Mouse (Mus musculus) neutrophil, adult 5-6 weeks (primary cell): ENCODE measurements around the gene Olfr1461. TPM values are rescaled to one million over a fixed set of nuclear protein-coding genes. Genes with fewer than 3 reads are reported as not detected.

Source experiments
- ATAC-seq: fragments of 151-379, 151-347 bp; 2 replicates; pipeline ENCODE4 v1.8.0; 2017; ENCODE audit warnings: mild to moderate bottlenecking, moderate TSS enrichment; ENCODE audit not compliant: insufficient number of reproducible peaks, poor library complexity, low FRiP score, severe bottlenecking; ENCODE audit errors: extremely low read depth
- total RNA-seq: library from RNA; stranded (forward); fragments of 200-1000 nt; gene quantifications from 2 replicates; pipeline ENCODE4 v1.2.3, GENCODE M21; 2017

Gene Olfr1461
- total RNA-seq = not detected in 2 replicates

GRCm38 (mm10) chr19:13162700-13163099 lies at the start of gene Olfr1461:
Gene Olfr1461 (plus strand): TSS chr19:13163000.
- ATAC-seq = no peak

- no peak for ATAC-seq
These were observed 13.4 kb upstream of the Olfr1461 start, which contains the start of gene Olfr1459 for GRCm38 (mm10) chr19:13149449-13149848. Gene Olfr1459 (minus strand): TSS chr19:13149549.

GRCm38 (mm10) chr19:13185434-13185833 lies 22.6 kb downstream of the Olfr1461 start, which contains the start of gene Olfr1462:
Gene Olfr1462 (plus strand): TSS chr19:13185734.
- ATAC-seq = no peak

Other genes starting within 250 kb of the Olfr1461 start
- gene Olfr1448, start 238.6 kb upstream of the Olfr1461 start, total RNA-seq = not detected in 2 replicates
- 0.81 TPM in 1 of 2 replicates, not detected in the other for gene Olfr1449, start 232.2 kb upstream of the Olfr1461 start, total RNA-seq
- 0.49 TPM in 1 of 2 replicates, not detected in the other for gene Olfr1450, start 212.7 kb upstream of the Olfr1461 start, total RNA-seq
- gene Olfr1451, start 168.0 kb upstream of the Olfr1461 start, total RNA-seq = not detected in 2 replicates
- gene Olfr1453, start 134.7 kb upstream of the Olfr1461 start, total RNA-seq = not detected in 2 replicates
- gene Olfr1454, start 102.4 kb upstream of the Olfr1461 start, total RNA-seq = not detected in 2 replicates
- gene Olfr1457, start 65.1 kb upstream of the Olfr1461 start, total RNA-seq = not detected in 2 replicates
- gene Olfr1458, start 56.2 kb upstream of the Olfr1461 start, total RNA-seq = not detected in 2 replicates
- gene Olfr1459, start 13.5 kb upstream of the Olfr1461 start, total RNA-seq = 0.12 TPM in 1 of 2 replicates, not detected in the other
- not detected in 2 replicates for gene Olfr1462, start 22.7 kb downstream of the Olfr1461 start, total RNA-seq
- not detected in 2 replicates for gene Olfr1463, start 68.3 kb downstream of the Olfr1461 start, total RNA-seq
- not detected in 2 replicates for gene Olfr1465, start 152.5 kb downstream of the Olfr1461 start, total RNA-seq
- not detected in 2 replicates for gene Olfr1466, start 175.9 kb downstream of the Olfr1461 start, total RNA-seq
- gene Olfr1467, start 199.2 kb downstream of the Olfr1461 start, total RNA-seq = 0.49 TPM in 1 of 2 replicates, not detected in the other
- gene Olfr1469, start 244.8 kb downstream of the Olfr1461 start, total RNA-seq = not detected in 2 replicates